Mouse (Mus musculus): ENCODE measurements around the gene Rnf26.

Rnf26 gene

GRCm38 (mm10) chr9:44073115-44073514, 40.2 kb downstream of the Rnf26 start:
- DNase-seq: peak; percentile 11

- DNase-seq: peak; percentile 60
Measured at GRCm38 (mm10) chr9:44072599-44072915, 40.8 kb downstream of the Rnf26 start.

- peak; percentile 73 for DNase-seq
Measured at GRCm38 (mm10) chr9:44071914-44072598, 41.3 kb downstream of the Rnf26 start.

GRCm38 (mm10) chr9:44070844-44071231, 42.5 kb downstream of the Rnf26 start:
- no peak for DNase-seq

- DNase-seq: no peak
Measured at GRCm38 (mm10) chr9:44070113-44070843, 43.0 kb downstream of the Rnf26 start.

- DNase-seq: no peak
Measured at GRCm38 (mm10) chr9:44069252-44069651, 44.1 kb downstream of the Rnf26 start.

- peak; percentile 14 for DNase-seq
Measured at GRCm38 (mm10) chr9:44067960-44068330, 45.4 kb downstream of the Rnf26 start.

GRCm38 (mm10) chr9:44067241-44067959, 45.9 kb downstream of the Rnf26 start:
- DNase-seq: no peak

GRCm38 (mm10) chr9:44066785-44067225, 46.5 kb downstream of the Rnf26 start, which contains the start of gene Usp2:
Usp2 (plus strand) TSS chr9:44067021.
- DNase-seq: peak; percentile 100

- DNase-seq: no peak
Measured at GRCm38 (mm10) chr9:44065177-44065576, 48.1 kb downstream of the Rnf26 start.

GRCm38 (mm10) chr9:44058606-44059005, 54.7 kb downstream of the Rnf26 start:
- DNase-seq: no peak

- no peak for DNase-seq
Measured at GRCm38 (mm10) chr9:44053936-44054335, 59.4 kb downstream of the Rnf26 start.

- no peak for DNase-seq
Measured at GRCm38 (mm10) chr9:44052855-44053254, 60.5 kb downstream of the Rnf26 start.

- no peak for DNase-seq
Measured at GRCm38 (mm10) chr9:44049381-44050165, 63.7 kb downstream of the Rnf26 start.

GRCm38 (mm10) chr9:44048541-44049380, 64.6 kb downstream of the Rnf26 start:
- peak; percentile 72 for DNase-seq

GRCm38 (mm10) chr9:44047571-44048490, 65.5 kb downstream of the Rnf26 start:
- no peak for DNase-seq

GRCm38 (mm10) chr9:44047071-44047470, 66.2 kb downstream of the Rnf26 start:
- no peak for DNase-seq

- DNase-seq: no peak
Measured at GRCm38 (mm10) chr9:44046426-44046825, 66.9 kb downstream of the Rnf26 start.

GRCm38 (mm10) chr9:44045884-44046272, 67.4 kb downstream of the Rnf26 start:
- DNase-seq: no peak
